Mouse (Mus musculus): ENCODE measurements around the gene Car7. TPM values are rescaled to one million over a fixed set of nuclear protein-coding genes. Genes with fewer than 3 reads are reported as not detected.

Car7 gene
- total and polyA plus RNA-seq, 3 experiments: 2.4 to 2.9 TPM; not detected in 1

- Histone ChIP-seq H3K36me3 (ENCODE audit: control insufficient read depth in 1 of 2, insufficient read depth in 2 of 2, low read length in 2 of 2) (peaks cover 0 to 2% of the 10 kb centered on the region in 2 experiments; a peak in 2 of 4 replicates), H3K27ac (ENCODE audit: control insufficient read depth, low read depth, low read length) (no peak overlapping the region; the same call in 1 of the 2 replicates), H3K9ac (ENCODE audit: control insufficient read depth, low read depth, low read length, poor library complexity, severe bottlenecking) (peak overlapping the region; percentile 51), H3K4me3 (ENCODE audit: control insufficient read depth in 1 of 2, insufficient read depth in 1 of 2, low read depth in 2 of 2, low read length in 2 of 2) (peak overlapping the region; percentile 23 to 55), H3K4me1 (ENCODE audit: control insufficient read depth in 1 of 2, insufficient read depth in 2 of 2, low read length in 2 of 2) (0 out of 4 replicates have a peak, but pooled peaks cover 0 to 6% of the 10 kb centered on the region in 2 experiments), H3K27me3 (ENCODE audit: control insufficient read depth in 1 of 2, insufficient read depth in 2 of 2, low read length in 2 of 2) (no peaks in the 10 kb centered on the region), H3K9me3 (replicated peaks; ENCODE audit: insufficient read depth, low read length) (no peaks in the 10 kb centered on the region), H3K79me2 (ENCODE audit: control insufficient read depth, insufficient read depth, low read length, poor library complexity) (no peaks in the 10 kb centered on the region)
- peak; percentile 93 for DNase-seq (ENCODE audit: low read depth, low spot score)
- 0 out of 2 replicates have a peak, but pooled peaks have one; percentile 42 for TF ChIP-seq ETS1 (IDR thresholded peaks at IDR 0.05; ENCODE audit: low read depth, low read length)
- TF ChIP-seq MAFK (IDR thresholded peaks at IDR 0.05; ENCODE audit: borderline replicate concordance, low read depth, low read length): no peak
- no peak for TF ChIP-seq CHD2 (IDR thresholded peaks at IDR 0.05; ENCODE audit: low read length)
- no peak for TF ChIP-seq JUND (IDR thresholded peaks at IDR 0.05; ENCODE audit: low read depth, low read length)
- no peak for TF ChIP-seq GABPA (IDR thresholded peaks at IDR 0.05; ENCODE audit: low read depth, low read length)
- TF ChIP-seq SMC3 (IDR thresholded peaks at IDR 0.05; ENCODE audit: low read depth, low read length): peak; percentile 38
- TF ChIP-seq TAL1 (IDR thresholded peaks at IDR 0.05; ENCODE audit: low read length): no peak
- TF ChIP-seq ZMIZ1 (IDR thresholded peaks at IDR 0.05; ENCODE audit: low read depth, low read length): no peak
- peak; percentile 55 for TF ChIP-seq NRF1 (IDR thresholded peaks at IDR 0.05; ENCODE audit: insufficient read depth, low read depth, low read length, poor library complexity, severe bottlenecking)
- 0 out of 2 replicates have a peak, but pooled peaks have one; percentile 10 for TF ChIP-seq TCF12 (IDR thresholded peaks at IDR 0.05; ENCODE audit: low read depth, low read length)
- no peak for TF ChIP-seq USF2 (IDR thresholded peaks at IDR 0.05; ENCODE audit: borderline replicate concordance in 1 of 2, insufficient read depth in 1 of 2, low read depth in 1 of 2, low read length in 2 of 2)
- no peak for TF ChIP-seq MEF2A (IDR thresholded peaks at IDR 0.05; ENCODE audit: extremely low read depth, insufficient replicate concordance, low read depth, low read length, poor library complexity, severe bottlenecking)
- peak; percentile 93 for TF ChIP-seq MAZ (IDR thresholded peaks at IDR 0.05; ENCODE audit: low read depth, low read length)
- no peak for TF ChIP-seq E2F4 (IDR thresholded peaks at IDR 0.05; ENCODE audit: borderline replicate concordance, low read depth, low read length)
- 0 out of 2 replicates have a peak, but pooled peaks have one; percentile 15 for TF ChIP-seq BHLHE40 (IDR thresholded peaks at IDR 0.05; ENCODE audit: borderline replicate concordance, low read depth, low read length)
- TF ChIP-seq CHD1 (IDR thresholded peaks at IDR 0.05; ENCODE audit: low read depth, low read length): no peak
- no peak for TF ChIP-seq UBTF (IDR thresholded peaks at IDR 0.05; ENCODE audit: borderline replicate concordance, insufficient read depth, low read depth, low read length)
- TF ChIP-seq ZKSCAN1 (IDR thresholded peaks at IDR 0.05; ENCODE audit: low read depth, low read length): no peak
- no peak for TF ChIP-seq MAX (IDR thresholded peaks at IDR 0.05; ENCODE audit: low read length)
- peak; percentile 48; the same call in 1 of the 2 replicates for TF ChIP-seq TBP (IDR thresholded peaks at IDR 0.05; ENCODE audit: low read depth, low read length)
- peak; percentile 43; the same call in 1 of the 2 replicates for TF ChIP-seq SIN3A (IDR thresholded peaks at IDR 0.05; ENCODE audit: low read length)
- TF ChIP-seq RAD21 (IDR thresholded peaks at IDR 0.05; ENCODE audit: low read depth, low read length): peak; percentile 12
- no peak for TF ChIP-seq NELFE (IDR thresholded peaks at IDR 0.05; ENCODE audit: low read depth, low read length)
- no peak for TF ChIP-seq MYC (IDR thresholded peaks at IDR 0.05; ENCODE audit: low read depth, low read length)
- 0 out of 2 replicates have a peak, but pooled peaks have one; percentile 46 for TF ChIP-seq ELF1 (IDR thresholded peaks at IDR 0.05; ENCODE audit: low read depth, low read length)
- TF ChIP-seq KAT2A (conservative IDR thresholded peaks at IDR 0.05; ENCODE audit: low read depth, low read length): no peak
- peak; percentile 62 to 98 (median 98) for TF ChIP-seq CTCF (IDR thresholded peaks at IDR 0.05 in 2 of 3, conservative IDR thresholded peaks at IDR 0.05 in 1 of 3; ENCODE audit: control insufficient read depth in 1 of 3, insufficient read depth in 1 of 3, low read depth in 2 of 3, low read length in 3 of 3, poor library complexity in 1 of 3, severe bottlenecking in 1 of 3)
- TF ChIP-seq POLR2A (IDR thresholded peaks at IDR 0.05; ENCODE audit: control insufficient read depth in 1 of 2, insufficient read depth in 1 of 2, low read depth in 1 of 2, low read length in 2 of 2, poor library complexity in 1 of 2): no peak
- TF ChIP-seq MXI1 (IDR thresholded peaks at IDR 0.05; ENCODE audit: low read depth, low read length): no peak; the same call in 1 of the 2 replicates
- peak; percentile 60 for TF ChIP-seq HCFC1 (IDR thresholded peaks at IDR 0.05; ENCODE audit: low read depth, low read length)
- no peak for TF ChIP-seq POLR2AphosphoS2 (IDR thresholded peaks at IDR 0.05; ENCODE audit: low read length)
- TF ChIP-seq MYB (IDR thresholded peaks at IDR 0.05; ENCODE audit: low read depth, low read length): no peak
- TF ChIP-seq ZC3H11A (IDR thresholded peaks at IDR 0.05; ENCODE audit: low read depth, low read length): no peak
- no peak for TF ChIP-seq ZNF384 (IDR thresholded peaks at IDR 0.05; ENCODE audit: low read depth, low read length)
- no peak for TF ChIP-seq USF1 (IDR thresholded peaks at IDR 0.05; ENCODE audit: low read depth, low read length)
Observed at GRCm38 (mm10) chr8:104564633-104565456, 30.4 kb downstream of the Car7 start.

Measured in MEL (cell line).